ENCODE assay signal across 13 mouse cellular contexts in the genomic region with DNA sequence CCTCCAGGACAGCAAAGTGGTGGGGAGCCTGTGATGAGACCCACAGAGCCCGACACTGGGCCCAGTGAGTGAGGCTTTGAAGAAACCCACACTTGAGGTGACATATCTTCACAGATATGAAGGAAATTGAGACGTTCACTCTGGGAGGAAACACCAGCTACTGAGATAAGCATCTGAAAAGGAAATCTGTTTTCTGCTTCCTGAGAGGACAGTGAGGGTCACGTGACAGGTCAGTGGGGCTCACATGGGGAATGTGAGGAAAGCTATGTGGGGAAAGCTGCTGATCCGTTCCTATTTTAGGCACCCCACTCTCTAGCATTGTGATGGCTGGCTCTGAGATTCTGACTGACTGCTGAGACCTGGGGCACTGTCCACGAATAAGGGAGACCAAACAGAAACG. TPM values are rescaled to one million over a fixed set of nuclear protein-coding genes. Genes with fewer than 3 reads are reported as not detected.
DNase-seq lines count a peak whose midpoint lies in the region; ATAC-seq lines count a peak whose summit lies in the region.
"Had no signal": no experiment of that assay in that cellular context is flagged by ENCODE, and none has a peak within 500 bp of the region (broad histone marks: within the 10 kb centered on the region; RNA-seq: fewer than 3 reads in every experiment).

No protein-coding gene starts in this region.

- 70% methylated on average over 6 of the region's 6 CpGs for WGBS in limb, embryonic 10.5 days
- 61% methylated on average over 6 of the region's 6 CpGs for WGBS in midbrain, embryonic 15.5 days

- H3K4me3 ChIP-seq in limb, embryonic 10.5 days = no peak overlapping the region
- no peak overlapping the region for H3K4me3 ChIP-seq in midbrain, embryonic 15.5 days
- H3K4me3 ChIP-seq: erythroblast, embryonic 14.5 days; liver, embryonic 13.5 days; midbrain, embryonic 10.5 days had no signal

- no peak for ATAC-seq in midbrain, embryonic 15.5 days (replicated peaks)

- DNase-seq in embryo, embryonic 10.5 days (ENCODE audit: low spot score) = peak; percentile 14
- no peak for DNase-seq in embryo, embryonic 9.5 days (ENCODE audit: extremely low spot score)
- DNase-seq in kidney, postnatal 10 days = peak; percentile 19
- DNase-seq in kidney, adult 18-20 months = no peak
- DNase-seq in T-cell, adult 2 months (ENCODE audit: low spot score) = peak; percentile 8
- DNase-seq in limb, embryonic 10.5 days (ENCODE audit: low spot score) = no peak
- DNase-seq in right cerebral cortex, postnatal 4 days = no peak
- DNase-seq: cerebellum, adult 11 months; gastrocnemius, postnatal 14 days; liver, embryonic 13.5 days had no signal

- peaks cover 15% of the 10 kb centered on the region for H3K4me1 ChIP-seq in limb, embryonic 10.5 days
- H3K4me1 ChIP-seq in midbrain, embryonic 15.5 days = no peaks in the 10 kb centered on the region
- H3K4me1 ChIP-seq: liver, embryonic 13.5 days; midbrain, embryonic 10.5 days had no signal

- no peaks in the 10 kb centered on the region for H3K27me3 ChIP-seq in limb, embryonic 10.5 days (ENCODE audit: low read depth, poor library complexity, severe bottlenecking)
- no peaks in the 10 kb centered on the region for H3K27me3 ChIP-seq in midbrain, embryonic 15.5 days (replicated peaks)
- H3K27me3 ChIP-seq: liver, embryonic 13.5 days had no signal

- no peaks in the 10 kb centered on the region for H3K9me3 ChIP-seq in limb, embryonic 10.5 days (replicated peaks)
- no peaks in the 10 kb centered on the region for H3K9me3 ChIP-seq in midbrain, embryonic 15.5 days
- H3K9me3 ChIP-seq: liver, embryonic 13.5 days; midbrain, embryonic 10.5 days had no signal

- peaks cover 13% of the 10 kb centered on the region for H3K36me3 ChIP-seq in limb, embryonic 10.5 days
- no peaks in the 10 kb centered on the region for H3K36me3 ChIP-seq in midbrain, embryonic 15.5 days (replicated peaks)
- H3K36me3 ChIP-seq: liver, embryonic 13.5 days had no signal

- H3K27ac ChIP-seq in limb, embryonic 10.5 days = 0 out of 2 replicates have a peak overlapping the region, but pooled peaks have one; percentile 25
- no peak overlapping the region for H3K27ac ChIP-seq in midbrain, embryonic 15.5 days
- H3K27ac ChIP-seq: liver, embryonic 13.5 days; midbrain, embryonic 10.5 days had no signal

- H3K9ac ChIP-seq in midbrain, embryonic 15.5 days = no peak overlapping the region
- H3K9ac ChIP-seq: liver, embryonic 13.5 days had no signal

- H3K4me2 ChIP-seq in midbrain, embryonic 15.5 days = no peak overlapping the region
- H3K4me2 ChIP-seq: liver, embryonic 13.5 days had no signal

RNA-seq across cellular contexts. Expression of gene Galc, which starts 43.7 kb away (rescaled TPM):
- 10.1 and 12.0 TPM in 2 replicates for polyA plus RNA-seq in limb, embryonic 10.5 days (2016; fragmentation: Nextera tagmentation; extraction: Ambion mirVana)
- polyA plus RNA-seq in midbrain, embryonic 15.5 days (2015; fragmentation: Nextera tagmentation; extraction: Ambion mirVana) = 10.0 and 10.7 TPM in 2 replicates
- polyA plus RNA-seq: erythroblast, embryonic 14.5 days had no signal

RNA-seq across cellular contexts. Expression of gene Gpr65, which starts 52.9 kb away (rescaled TPM):
- 0.14 and 0.33 TPM in 2 replicates for polyA plus RNA-seq in limb, embryonic 10.5 days (2016; fragmentation: Nextera tagmentation; extraction: Ambion mirVana)
- polyA plus RNA-seq in midbrain, embryonic 15.5 days (2015; fragmentation: Nextera tagmentation; extraction: Ambion mirVana) = 0.19 and 0.49 TPM in 2 replicates
- polyA plus RNA-seq: erythroblast, embryonic 14.5 days had no signal

Comparison
In these comparisons a context has a peak if more than half of its experiments do, and no peak if none do; other contexts are left out.
1. DNase-seq: peak in embryo, embryonic 10.5 days (single experiment), kidney, postnatal 10 days (single experiment) and T-cell, adult 2 months (single experiment); none in embryo, embryonic 9.5 days (single experiment), kidney, adult 18-20 months (single experiment), limb, embryonic 10.5 days (single experiment) and right cerebral cortex, postnatal 4 days (single experiment).